Mouse (Mus musculus) left cerebral cortex, adult 11 months (tissue): Measurements from ENCODE around the gene Cspg4.
"Not testable (repeated sequence)": the region's sequence is repeated elsewhere in the genome, so short reads cannot be mapped to it uniquely, and the experiment has no call there.

ENCODE experiments used
- DNase-seq: peaks from one replicate; pipeline ENCODE4 v3.0.0; 2022; ENCODE audit warnings: low spot score

The Cspg4 gene

GRCm38 (mm10) chr9:56926387-56926786 is 61.6 kb downstream of the Cspg4 start:
- no peak for DNase-seq

- no peak for DNase-seq
Observed at GRCm38 (mm10) chr9:56927191-56928012, 62.6 kb downstream of the Cspg4 start.

DNA sequence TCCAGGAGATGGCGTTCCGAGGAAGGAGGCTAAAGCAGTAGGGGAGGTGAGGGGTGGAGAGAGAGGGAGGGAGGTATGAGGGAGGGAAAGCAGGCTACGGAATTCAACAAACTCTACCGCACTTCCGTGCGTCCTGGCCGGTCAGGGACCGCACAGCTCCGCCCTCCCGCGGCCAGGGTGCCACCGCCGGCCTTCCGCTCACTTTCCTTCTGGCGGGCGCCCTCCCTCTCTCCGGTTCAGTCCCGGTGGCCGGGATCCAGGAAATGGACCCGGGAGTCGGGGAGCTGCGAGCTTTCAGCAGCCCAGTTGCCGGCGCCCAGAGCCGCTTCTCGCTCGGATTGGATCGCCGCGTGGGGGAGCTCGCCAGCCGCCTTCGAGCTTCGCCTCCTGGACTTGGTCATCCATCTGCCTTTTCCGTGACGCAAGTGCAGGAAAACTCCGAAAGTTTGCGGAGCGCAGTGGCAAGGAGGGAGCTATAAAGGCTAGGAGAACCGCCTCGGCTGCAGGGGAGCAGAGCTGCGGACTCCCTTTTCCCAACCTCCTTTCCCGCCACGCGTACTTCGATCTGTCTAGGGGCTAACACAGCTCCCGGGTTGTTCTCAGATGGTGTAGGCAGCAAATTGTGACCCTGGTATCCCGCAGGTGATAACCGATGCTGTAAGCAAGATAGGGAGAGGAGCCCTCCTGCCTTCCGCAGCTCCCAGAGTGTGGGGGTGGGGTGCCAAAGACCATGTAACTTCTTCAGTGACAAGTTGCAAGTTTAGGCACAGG is 63.4 kb downstream of the Cspg4 start, which contains the start of gene Snx33:
Gene Snx33 (minus strand): TSS at position 331 of the 771 bp plus-strand sequence.
- peak; percentile 70 for DNase-seq

GRCm38 (mm10) chr9:56929496-56929895 is 64.7 kb downstream of the Cspg4 start:
- no peak for DNase-seq

GRCm38 (mm10) chr9:56930556-56930955 is 65.7 kb downstream of the Cspg4 start:
- no peak for DNase-seq

GRCm38 (mm10) chr9:56936861-56937222 is 72.0 kb downstream of the Cspg4 start:
- no peak for DNase-seq

- peak; percentile 85 for DNase-seq
Observed at GRCm38 (mm10) chr9:56937223-56938160, 72.7 kb downstream of the Cspg4 start, which contains the start of gene Imp3. Gene Imp3, plus strand, starts transcription at chr9:56937475.

DNA sequence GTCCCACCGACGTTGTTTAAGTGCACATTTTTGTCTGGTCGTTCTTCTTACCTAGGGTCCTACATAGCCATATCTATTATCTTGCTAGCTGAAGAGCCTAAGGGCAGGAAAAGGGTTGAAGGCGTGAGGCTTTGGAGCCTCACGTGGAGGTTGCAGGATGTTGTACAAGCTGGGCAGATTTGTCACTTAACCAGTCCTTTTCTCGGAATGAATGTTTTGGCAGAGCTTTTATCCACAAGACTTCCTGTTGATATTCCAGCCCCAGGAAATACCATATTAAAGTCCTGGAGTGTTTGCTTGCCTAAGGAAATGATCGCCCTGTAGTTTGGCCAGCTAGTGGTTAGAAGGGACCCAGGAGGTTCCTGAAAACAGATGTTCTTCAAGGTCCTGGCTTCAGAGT is 73.5 kb downstream of the Cspg4 start:
- no peak for DNase-seq

- DNase-seq = not testable (repeated sequence)
Observed at GRCm38 (mm10) chr9:56947481-56947880, 82.6 kb downstream of the Cspg4 start.

GRCm38 (mm10) chr9:56948699-56949098 is 83.9 kb downstream of the Cspg4 start:
- not testable (repeated sequence) for DNase-seq
